Mouse (Mus musculus) spleen, adult 12 weeks (tissue): ENCODE data around the gene Rgs3.

Experiments used
- DNase-seq: peaks from one replicate; pipeline ENCODE4 v3.0.0; 2022; ENCODE audit warnings: low spot score

Gene Rgs3

DNA sequence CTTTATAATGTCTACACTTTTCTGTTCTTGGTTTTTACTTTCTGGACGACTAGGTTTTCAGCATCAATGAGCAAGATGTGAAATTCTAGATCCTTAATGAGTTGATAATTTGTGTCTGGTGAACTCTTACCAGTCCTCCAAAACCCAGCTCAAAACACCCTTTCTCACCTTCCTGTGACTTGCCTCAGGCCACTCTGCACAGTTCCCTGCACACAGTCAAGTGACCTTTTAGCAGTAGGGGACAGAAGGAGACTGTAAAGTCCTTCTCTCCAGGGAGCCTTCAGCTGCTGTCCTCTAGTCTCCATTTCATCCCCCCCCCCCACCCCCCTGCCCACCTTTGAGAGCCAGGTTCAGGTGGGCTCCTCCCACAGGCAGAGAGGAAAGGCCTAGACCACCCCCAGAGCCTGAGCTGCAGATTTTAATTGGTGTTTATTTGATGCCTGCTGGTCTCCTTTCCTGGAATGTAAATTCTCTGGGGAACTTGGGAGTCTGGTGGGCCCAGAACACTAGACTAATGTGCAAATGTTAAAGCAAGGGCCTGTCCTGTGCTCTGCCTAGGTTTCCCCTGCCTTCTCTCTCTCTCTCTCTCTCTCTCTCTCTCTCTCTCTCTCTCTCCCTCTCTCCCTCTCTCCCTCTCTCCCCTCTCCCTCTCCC is 185.5 kb downstream of the Rgs3 start:
- no peak for DNase-seq
